Mouse (Mus musculus): ENCODE results near the gene Frmd3.
"Not testable (repeated sequence)": the region's sequence is repeated elsewhere in the genome, so short reads cannot be mapped to it uniquely, and the experiment has no call there.

Frmd3 gene

DNA sequence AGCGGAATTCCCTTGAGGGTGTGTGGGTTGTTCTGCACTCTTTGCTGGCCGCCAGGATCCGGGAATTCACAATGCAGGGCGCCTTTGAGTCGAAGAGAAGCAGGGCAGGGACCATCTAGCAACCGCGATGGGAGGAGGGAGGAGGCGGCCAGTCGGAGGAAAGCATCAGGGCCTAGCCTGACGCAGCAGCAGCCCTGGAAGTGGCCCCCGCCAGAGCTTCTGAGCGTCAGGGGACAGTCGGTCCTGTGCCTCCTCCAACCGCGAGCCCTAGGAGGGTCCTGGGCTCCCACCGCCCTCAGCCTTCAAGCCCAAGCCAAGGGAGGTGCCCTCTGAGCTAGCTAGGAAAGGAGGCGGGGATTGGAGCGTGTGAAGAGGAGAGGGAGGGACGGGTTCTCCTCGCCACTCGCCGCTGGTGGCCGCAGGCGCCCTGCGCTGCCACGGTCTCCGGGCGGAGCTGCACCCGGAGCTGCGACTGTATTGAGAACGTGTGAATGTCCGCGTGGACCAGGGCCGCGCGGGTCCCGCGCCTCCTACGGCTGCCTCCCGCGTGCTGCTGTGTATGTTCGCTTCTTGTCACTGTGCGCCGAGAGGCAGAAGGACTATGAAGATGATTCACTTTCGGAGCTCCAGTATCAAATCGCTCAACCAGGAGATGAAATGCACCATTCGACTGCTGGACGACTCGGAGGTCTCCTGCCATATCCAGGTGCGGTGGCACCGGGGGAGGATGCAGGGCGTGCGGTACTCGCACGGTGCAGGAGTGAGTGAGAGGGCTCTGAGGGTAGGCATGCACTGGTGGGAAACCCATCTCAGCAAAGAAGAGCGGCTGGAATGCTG, at the start of gene Frmd3:
Gene Frmd3, plus strand, starts transcription at position 232 of the 837 bp plus-strand sequence.
- no peak for DNase-seq (ENCODE audit: low spot score in 2 of 2)

- no peak for DNase-seq (ENCODE audit: low spot score in 2 of 2)
Measured at GRCm38 (mm10) chr4:73980454-73980853, 32.8 kb upstream of the Frmd3 start.

DNA sequence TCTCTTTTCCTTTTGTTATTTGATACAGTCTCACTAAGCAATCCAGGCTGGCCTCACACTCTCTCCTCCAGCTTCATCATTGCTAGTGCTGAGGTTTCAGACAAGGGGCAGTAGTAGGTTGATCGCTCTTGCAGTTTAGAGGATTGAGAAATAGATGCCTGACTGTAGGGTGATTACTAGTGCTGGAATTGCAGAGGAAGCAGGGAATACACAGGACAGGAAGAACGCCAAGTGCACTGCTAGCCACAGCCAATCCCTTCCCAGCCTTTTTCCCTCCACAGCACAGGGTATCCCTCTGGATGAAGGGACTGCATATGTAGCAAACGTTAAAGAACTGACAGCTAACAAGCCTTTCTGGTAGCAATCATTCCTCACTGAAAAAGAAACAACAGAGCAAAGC, 965 bp upstream of the Frmd3 start:
- no peak for DNase-seq (ENCODE audit: low spot score in 2 of 2)

- DNase-seq (ENCODE audit: low spot score in 2 of 2): no peak
Measured at GRCm38 (mm10) chr4:74012700-74013099, 542 bp upstream of the Frmd3 start.

DNA sequence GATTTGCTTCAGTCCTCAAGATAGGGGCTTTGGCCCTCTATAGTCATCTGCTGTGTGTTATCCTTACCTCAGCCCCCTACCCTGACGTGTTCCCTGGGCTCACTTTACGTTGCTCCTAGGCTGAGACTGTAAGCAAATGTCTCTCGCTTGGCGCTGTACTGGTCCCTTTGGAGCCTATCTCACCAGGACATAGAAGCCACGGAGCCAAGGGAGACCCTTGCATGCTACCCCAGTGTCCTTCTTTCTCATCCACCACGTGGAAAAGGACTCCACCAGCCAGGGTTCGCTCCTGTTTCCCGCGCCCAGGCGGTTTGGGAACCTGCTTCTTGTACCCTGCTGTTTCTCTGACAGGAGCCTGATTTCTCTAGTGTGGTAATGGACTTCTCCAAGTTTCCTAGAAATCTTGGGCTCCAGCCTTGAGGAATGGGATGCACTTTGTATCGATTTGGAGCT, 832 bp downstream of the Frmd3 start:
- no peak for DNase-seq (ENCODE audit: low spot score in 2 of 2)

DNA sequence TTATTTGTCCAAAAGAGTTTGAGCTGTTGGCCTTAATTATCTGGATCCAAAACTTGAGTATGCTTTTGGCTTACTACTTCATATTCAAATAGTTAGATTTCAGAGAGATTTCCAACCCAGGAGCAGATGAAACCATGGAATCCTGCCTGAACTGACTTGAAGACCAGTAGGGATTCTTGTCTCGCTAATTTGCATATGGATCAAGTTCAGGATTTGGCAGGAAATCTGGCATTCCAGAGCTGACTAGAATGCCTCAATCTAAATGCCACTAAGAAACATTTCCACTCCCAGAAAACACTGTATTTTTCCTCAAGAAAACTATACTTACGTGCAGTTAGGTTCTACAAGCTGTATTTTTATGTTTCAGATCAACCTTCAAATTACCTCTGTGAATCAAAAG, 6.8 kb downstream of the Frmd3 start:
- no peak for DNase-seq (ENCODE audit: low spot score in 2 of 2)

DNA sequence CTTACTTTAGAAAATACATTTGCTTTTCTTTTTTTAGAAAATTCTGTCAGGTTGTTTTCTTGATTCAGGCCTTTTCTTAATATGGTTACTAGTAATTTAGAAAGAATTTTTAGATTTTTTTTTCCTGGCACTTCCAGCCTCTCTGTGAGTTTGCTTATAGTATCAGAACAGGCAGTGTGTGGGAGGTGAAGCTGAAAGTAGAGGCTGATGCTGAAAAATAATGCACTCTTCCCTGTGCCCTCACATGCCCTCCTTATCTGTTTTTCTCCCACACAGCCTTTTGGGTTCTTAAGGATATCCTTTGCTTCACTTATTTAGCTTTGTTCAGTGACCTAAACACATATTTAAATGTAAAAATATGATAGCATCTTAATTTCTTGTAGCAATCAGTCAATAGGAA, 30.0 kb downstream of the Frmd3 start:
- DNase-seq (ENCODE audit: low spot score in 2 of 2): no peak

DNA sequence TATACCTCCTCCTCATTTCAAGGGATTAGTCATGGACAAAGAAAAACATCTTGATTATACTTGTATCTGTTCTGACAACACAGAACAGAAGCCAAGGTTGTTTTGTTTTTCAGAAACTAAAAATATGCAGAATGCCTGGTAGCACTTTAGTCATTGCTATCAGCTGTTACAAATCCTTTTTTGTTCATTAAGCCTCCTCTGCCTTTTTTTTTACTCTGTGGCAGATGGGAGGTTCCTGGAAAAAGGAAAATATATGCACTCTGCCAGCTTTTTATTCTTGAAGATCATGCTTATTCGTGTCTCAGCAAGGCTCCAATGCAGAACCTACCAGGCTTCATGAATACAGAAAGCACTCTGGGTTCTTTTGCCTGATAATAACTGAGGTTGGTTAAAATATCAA, 38.5 kb downstream of the Frmd3 start:
- no peak for DNase-seq (ENCODE audit: low spot score in 2 of 2)

- no peak for DNase-seq (ENCODE audit: low spot score in 2 of 2)
Measured at GRCm38 (mm10) chr4:74076727-74077126, 63.5 kb downstream of the Frmd3 start.

DNA sequence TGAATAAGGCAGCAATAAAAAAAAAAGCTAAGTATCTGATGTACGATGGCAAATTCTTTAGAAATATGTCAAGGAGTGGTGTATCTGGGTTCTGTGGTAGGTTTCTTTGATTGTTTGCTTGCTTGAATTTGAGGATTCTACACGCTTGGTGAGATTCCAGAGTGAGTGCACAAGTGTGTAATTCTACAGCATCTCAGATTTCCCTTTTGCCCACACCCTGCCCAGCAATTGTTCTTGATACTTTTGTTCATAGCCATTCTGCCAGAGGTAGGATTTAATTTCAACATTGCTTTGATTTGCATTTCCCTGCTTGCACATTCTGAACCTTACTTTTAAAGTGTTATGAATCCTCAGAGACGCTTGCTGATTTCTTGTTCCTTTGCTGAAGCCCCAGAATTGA, 97.6 kb downstream of the Frmd3 start:
- DNase-seq (ENCODE audit: low spot score in 2 of 2): no peak

DNA sequence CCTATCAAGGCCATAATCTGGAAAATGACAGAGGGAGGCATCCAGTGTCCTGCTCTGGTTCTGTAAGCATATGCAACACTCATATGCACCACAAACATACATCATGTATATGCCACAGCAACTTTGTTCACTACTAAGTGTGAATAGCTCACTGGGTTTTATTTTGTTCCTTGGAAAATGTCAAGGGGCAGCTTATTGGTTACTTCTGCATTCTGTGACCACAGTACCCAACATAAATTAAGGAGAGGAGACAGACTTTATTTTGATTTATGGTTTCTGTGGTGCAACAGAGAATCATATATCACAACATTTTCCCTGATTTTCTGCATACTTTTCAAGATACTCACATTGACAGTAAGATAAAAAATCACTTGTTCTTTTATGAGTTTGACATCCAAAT, 178.3 kb downstream of the Frmd3 start:
- no peak for DNase-seq (ENCODE audit: low spot score in 2 of 2)

DNA sequence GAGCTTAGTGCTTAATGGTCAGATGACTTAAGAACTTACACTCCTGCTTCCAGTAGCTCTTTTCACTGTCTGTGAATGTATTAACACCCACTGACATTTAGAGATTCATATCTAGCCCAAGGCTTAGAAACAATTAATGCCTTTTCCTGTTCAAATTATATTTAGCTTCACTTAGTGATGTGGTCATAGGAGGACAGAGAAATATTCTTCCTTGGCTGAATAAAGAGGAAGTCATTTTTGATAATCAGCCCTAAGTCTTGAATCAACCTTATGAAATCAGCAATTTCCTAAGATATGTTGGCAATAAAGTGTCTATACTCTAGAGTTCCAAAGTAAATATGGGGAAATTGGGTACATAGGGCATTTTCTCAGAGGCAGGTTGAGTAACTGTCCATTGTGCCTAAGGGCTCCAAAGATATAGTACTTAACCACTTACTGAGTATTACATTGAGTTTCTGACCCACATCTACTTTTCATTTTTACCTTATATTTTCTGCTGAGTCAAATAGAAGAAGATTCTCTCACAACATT, 188.1 kb downstream of the Frmd3 start:
- no peak for DNase-seq (ENCODE audit: low spot score in 2 of 2)

GRCm38 (mm10) chr4:74221780-74222179, 208.5 kb downstream of the Frmd3 start:
- not testable (repeated sequence) for DNase-seq (ENCODE audit: low spot score in 2 of 2)

GRCm38 (mm10) chr4:74222360-74222759, 209.1 kb downstream of the Frmd3 start:
- DNase-seq (ENCODE audit: low spot score in 2 of 2): no peak

- DNase-seq (ENCODE audit: low spot score in 2 of 2): no peak
Measured at GRCm38 (mm10) chr4:74224210-74224609, 211.0 kb downstream of the Frmd3 start.

DNA sequence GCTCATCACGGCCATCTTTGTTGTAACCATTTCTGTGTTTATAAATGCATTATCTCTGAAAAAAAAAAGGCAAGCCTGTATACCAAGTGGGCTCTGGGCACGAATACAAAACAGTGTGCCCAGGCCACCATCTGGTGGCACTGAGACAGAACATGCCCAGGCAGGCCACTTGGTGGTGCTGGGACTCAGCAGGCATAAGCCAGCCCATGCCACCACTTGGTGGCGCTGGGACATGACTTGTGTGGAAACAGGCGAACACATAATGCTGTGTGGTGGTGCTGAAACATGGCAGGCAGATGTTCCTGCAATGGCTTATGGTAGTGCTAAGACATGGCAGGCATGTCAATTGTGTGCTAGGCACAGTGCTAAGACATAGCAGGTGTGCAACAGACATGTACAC, 217.8 kb downstream of the Frmd3 start:
- no peak for DNase-seq (ENCODE audit: low spot score in 2 of 2)

GRCm38 (mm10) chr4:74231405-74231804, 218.2 kb downstream of the Frmd3 start:
- DNase-seq (ENCODE audit: low spot score in 2 of 2): peak; percentile 3 to 37

- DNase-seq (ENCODE audit: low spot score in 2 of 2): no peak
Measured at GRCm38 (mm10) chr4:74233534-74233933, 220.3 kb downstream of the Frmd3 start.

DNA sequence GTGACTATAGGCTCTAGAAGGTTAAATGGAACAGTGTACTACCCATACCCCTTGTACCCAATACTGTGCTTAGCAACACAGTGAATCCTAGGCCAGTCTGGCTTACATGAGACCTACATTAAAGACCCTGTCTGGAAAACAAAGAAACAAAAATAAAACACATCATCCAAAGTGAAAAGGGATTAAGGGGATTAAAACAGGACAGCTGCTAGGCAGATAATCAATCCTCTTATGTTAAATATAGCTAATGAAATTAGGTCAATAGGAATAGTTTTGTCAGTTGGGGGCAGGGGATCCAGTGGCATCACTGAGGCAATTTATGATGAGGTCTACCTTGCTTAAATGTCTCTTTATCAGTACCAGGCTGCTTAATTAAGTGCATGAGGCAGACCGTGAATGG, 228.9 kb downstream of the Frmd3 start, which contains the start of gene Kdm4c:
Gene Kdm4c, plus strand, starts transcription at position 322 of the 400 bp plus-strand sequence.
- DNase-seq (ENCODE audit: low spot score in 2 of 2): no peak

Measured in natural killer cell, adult 2 months (primary cell).